Mouse (Mus musculus) left cerebral cortex, adult 8-10 months (tissue): ENCODE results near the gene Six1. TPM values are rescaled to one million over a fixed set of nuclear protein-coding genes. Genes with fewer than 3 reads are reported as not detected.
"Not testable (repeated sequence)": the region's sequence is repeated elsewhere in the genome, so short reads cannot be mapped to it uniquely, and the experiment has no call there.

Source experiments
- DNase-seq, 2 experiments: peaks; one replicate each; pipeline ENCODE4 v3.0.0; 2022; ENCODE audit warnings: low spot score in 2 of 2
- total RNA-seq, 4 experiments: library from RNA; stranded (reverse); gene quantifications; 2 replicates each; pipeline ENCODE4 v1.2.4; 2022

The Six1 gene
- total RNA-seq, 4 experiments from 2014 or later = 0.25 to 0.70 (median 0.65) TPM; not detected in 1

DNA sequence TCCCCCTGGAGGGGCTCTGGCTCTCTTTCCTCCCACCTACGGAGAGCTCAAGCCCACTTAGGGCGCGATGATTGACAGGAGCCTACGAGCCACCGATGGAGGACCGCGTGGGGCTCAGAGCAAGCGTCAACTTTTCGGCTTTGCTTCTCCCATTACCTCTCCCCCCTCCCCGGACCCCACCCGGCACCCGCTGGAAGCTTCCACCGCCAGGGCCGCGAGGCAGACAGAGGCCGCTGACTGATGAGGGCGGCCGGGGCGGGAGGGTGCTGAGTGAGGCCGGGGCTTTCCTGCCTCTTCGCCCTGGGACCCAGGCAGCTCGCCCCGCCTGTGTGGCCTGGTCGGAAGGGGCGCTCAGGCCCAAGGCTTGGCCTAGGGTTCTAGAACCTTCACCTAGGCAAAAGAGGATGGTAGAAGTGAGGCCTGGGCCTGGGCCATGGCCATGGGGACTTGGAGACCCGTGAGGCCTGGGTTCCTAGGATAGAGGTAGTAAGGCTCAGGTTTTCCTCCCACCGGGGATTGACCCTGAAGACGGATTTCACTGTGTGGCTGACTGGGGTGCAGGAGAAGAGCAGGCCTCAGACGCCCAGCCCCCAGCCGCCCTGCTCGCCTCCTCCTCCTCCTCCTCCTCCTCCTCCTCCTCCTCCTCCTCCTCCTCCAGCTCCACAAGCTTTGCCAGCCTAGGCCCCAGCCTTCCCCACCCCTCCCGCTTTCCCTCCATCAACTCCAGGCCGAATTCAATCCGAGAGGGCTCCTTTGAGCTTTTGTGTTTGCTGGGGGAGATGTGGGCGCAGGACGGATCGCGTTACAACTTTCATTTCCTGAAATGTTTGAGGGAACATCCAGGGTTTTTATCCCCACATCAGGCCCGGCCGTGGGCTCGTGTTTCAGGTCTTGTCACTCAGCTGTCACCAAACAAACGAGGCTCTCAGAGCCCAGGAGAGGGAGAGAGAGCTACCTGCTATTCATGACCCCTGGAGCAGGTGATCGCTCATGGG is 18.5 kb downstream of the Six1 start:
- DNase-seq = no peak

DNA sequence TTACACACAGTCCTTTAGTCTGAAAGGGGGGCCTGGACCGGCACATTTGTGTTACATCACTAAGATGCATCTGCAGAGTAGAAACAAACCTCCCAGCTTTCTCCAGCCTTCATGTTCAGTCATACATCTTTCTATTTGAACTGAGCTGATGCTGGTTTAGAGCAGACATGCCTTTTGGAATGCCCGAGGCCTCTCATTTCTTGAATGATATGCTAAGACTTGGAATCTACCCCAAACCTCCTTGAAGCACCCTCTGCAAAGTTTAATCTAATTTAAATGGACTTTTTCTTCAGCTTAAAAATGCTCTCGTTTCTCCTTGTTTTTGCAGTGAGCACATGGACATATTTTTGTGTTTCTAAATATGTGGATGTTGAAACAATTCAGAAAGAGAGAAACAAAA is 21.0 kb downstream of the Six1 start:
- DNase-seq = no peak

DNA sequence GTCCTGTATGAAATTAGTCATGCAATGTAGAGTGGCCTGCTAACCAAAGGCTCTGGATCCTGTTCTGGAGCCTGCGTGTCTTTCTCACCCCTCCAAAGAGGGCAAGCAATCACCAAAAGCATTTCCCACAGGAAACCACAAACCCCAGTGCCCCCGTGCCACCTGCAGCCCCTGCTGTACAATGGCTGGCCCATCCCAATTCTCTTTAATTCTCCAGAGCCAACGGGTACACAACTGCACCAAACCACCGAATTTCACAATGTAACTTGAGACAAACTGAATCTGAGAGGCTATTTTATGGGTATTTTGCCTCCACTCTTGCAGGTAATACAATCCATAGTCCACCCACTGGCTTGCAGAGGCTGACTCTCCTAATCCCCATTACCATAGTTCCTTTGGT is 22.4 kb downstream of the Six1 start:
- no peak for DNase-seq

DNA sequence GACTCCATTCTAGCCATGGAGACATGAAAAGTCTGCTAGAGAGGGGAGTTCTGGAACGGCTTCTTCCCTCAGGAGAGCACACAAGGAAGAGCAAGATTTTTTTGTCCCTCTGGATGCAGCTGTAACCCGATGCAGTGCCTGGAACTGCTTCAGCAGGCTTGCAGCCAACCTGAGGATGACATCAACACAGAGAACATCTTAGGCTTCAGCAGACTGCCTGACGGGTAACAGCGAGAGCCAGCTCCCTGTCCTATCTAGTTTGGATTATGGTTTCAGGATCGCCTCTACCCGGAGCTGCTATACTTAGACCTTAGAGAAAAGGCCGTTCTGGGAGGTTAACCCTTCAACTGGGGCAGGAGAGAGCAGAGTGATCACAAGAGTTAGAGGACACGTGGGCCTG is 28.2 kb downstream of the Six1 start:
- no peak for DNase-seq

DNA sequence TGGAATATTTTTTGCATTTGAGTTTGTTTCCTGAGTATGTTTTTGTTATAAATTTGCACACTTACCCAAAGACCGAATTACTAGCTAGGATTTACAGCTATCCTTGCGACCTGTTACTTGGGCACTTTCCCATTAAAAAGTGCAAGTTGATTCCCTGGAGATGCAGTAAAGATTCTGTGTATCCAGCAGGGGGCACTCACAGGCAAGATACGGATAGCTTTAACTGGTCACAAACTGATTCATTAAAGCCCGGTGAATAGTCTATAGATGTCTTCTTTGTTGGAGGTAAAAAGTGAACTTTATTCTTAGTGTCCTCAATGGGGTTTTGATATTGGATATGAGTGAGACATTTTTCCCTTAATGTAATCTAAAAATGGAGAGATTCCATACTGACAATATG is 32.7 kb downstream of the Six1 start:
- no peak for DNase-seq

DNA sequence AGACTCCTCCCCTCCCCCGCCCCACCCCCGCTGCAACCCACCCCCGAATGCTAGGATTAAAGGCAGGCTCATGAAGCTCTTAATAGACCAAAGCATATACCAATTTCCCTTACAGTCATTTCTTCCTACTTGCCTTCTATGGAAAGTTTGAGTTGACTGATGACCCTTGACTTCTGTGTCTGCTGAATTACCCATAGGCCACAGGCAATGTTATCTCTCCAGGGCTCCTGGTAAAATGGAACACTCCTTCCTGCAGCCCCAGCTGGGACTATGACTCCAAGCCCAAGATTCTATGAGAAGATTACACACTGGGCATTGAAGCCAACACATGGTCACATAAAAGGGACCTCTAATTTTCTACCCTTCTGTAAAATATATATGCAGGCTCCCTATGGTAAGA is 33.3 kb downstream of the Six1 start:
- no peak for DNase-seq

DNA sequence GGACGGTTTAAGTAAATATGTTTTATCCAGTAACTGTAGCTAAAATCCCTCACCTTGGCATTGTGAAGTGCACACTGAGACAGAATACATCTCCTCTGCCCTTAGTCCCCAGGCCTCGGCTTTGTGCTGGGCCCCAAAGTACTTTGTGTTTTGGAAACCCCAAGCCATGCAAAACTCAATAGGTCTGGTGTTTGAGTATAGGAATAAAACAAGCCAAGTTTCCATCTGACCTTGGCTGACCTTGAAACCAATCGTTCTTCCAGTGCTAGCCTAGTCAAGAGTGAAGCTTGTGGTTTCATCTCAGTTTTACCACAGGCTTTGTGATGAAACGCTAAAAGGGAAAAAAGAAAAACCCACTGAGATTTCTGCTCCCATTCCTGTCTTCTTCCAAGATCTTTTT is 34.8 kb downstream of the Six1 start:
- no peak for DNase-seq

DNA sequence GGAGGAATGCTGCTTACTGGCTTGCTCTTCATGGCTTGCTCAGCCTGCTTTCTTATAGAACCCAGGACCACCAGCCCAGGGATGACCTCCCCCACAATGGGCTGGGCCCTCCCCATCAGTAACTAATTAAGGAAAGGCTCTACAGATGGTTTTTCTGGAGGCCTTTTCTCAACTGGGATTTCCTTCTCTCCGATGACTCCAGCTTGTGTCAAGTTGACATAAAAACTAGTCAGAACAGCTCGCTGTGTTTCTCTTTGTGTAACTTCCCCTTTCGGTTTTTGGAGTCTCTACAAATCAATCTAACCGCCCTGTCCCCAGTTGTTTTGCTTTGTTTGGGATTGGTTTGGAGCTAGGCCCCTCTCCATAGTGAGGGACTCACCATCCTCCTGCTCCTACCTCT is 37.5 kb downstream of the Six1 start:
- DNase-seq = no peak

DNA sequence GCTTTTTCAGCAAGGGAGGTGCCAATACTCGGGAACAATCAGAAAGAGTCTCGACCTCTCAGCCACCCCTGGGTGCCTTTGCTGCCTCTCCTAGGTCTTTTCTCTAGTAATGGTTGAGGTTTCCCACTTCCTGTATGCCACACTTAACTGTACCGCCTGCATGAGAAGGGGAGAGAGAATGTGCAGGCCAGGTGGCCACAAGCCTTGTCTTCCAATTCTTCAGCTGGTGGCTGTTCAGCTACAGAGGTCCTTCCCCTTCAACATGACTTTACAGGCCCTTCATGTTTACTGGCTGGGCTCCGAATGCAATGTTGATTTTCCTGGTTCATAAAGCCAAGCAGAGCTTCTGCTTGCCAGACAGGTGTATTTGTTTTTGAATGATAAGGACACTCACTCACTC is 39.4 kb downstream of the Six1 start:
- no peak for DNase-seq

DNA sequence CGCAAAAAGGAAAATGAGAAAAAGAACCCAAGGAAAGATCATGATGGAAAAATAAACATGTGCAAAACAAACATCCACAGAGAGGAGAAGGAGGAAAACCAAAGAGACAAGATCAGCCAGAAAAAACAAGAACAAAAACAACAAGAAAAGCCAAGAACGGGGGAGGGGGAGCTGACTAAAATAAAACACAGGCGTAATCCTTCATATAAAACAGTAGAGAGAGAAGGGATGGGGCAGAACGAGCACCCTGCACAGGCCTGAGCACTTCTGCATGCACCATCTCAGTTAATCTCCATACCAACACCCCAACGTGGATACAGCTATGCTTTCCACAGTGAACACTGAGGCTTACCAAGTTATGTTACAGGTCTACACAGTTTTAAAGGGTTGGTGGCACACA is 40.9 kb downstream of the Six1 start:
- no peak for DNase-seq

DNA sequence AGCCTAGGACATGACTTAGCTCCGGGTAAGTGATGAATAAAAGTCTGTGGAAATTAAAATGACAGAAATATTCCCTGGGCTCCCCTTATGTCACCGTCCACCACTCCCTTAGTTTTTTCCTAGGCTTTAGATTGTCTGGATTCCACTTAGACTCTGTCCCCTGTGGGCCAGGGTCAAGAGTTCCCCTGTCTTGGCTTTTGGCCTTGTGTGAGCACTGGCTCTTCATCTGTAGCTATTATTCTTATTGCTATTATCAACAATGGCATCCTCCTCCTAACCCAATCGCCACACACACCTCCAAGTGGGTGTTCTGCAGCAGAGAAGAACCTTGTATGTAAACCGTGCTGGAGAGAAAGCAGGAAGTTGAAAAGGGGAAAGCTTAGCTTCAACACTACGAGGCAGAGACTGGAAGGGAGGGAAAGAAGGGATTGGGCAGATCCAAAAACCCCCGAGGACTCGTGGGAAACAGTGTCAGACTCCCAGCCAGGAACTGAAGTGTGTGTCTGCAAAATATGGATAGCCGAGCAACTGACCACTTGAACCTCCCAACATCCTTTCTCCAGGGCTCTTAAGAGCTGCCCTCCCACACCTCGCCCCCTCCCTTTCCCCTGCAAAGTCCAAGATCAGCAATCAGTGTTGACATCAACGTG is 41.4 kb downstream of the Six1 start:
- no peak for DNase-seq

DNA sequence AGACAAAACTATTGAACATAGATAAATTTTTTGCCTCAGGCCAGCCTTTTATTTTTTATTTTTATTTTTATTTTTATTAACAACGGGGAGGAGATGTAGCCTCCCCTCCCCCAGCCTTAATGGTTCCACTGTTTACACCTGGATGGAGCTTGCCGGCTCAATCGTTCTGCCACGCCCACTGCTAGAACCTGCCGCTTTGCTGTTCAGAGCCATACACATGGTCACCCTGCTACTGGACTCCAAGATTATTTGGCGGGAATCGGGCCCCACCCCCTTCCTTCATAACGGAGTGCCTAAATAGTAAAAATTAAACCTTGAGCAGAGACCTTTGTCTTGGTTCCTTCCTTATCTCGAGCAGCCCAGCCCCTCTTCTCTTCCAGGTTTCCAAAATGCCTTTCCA is 50.8 kb downstream of the Six1 start:
- not testable (repeated sequence) for DNase-seq

DNA sequence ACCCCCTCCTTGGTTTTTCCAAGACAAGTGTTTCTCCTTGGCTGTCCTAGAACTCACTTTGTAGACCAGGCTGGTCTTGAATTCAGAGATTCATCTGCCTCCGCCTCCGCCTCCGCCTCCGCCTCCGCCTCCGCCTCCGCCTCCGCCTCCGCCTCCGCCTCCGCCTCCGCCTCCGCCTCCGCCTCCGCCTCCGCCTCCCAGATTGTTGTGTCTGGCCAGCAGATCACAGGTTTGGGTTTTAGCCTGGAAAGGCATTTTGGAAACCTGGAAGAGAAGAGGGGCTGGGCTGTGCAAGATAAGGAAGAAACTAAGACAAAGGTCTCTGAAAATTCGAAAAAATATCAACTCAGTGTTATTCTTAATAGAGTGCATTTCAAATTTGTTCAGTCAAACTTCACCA is 51.4 kb downstream of the Six1 start:
- not testable (repeated sequence) for DNase-seq

DNA sequence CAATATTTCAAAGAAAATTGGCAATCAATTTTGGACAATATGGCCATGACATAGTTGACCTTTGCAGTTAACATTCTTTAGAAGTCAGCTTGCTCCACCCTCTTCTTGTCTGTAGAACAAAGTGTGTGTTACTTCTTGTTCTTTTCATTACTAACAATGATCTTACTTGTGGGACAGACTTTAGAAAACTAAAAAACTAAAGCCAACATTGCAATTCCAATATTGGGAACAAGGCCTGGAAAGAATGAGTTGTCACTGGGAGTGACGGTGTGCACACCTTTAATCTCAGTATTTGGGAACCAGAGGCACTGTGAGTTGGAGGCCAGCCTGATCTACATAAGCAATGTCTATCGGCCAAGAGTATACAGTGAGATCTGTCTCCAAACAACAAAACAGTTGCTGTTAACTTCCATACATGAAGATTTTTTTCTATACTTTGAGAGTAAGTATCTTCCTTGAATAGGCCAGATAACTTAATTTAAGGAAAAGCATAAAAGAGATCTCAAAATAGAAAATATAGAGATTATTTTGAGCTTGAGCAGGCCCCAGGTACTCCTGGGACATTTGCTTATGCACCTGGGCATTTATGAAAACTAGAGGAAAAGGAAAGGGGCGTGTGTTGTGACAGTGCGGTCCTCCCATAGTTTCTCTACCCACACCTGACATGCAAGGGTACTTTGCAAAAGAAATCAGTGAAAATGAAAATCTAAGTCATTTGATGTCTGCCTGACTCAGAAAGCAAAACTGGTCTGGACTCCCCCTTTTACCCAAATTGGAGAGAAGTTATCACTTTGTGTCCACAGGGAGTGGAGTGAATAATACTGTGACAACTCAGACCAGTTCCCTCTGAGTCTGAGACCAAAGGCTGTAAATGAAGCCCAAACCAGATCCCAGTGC is 55.3 kb downstream of the Six1 start:
- no peak for DNase-seq

DNA sequence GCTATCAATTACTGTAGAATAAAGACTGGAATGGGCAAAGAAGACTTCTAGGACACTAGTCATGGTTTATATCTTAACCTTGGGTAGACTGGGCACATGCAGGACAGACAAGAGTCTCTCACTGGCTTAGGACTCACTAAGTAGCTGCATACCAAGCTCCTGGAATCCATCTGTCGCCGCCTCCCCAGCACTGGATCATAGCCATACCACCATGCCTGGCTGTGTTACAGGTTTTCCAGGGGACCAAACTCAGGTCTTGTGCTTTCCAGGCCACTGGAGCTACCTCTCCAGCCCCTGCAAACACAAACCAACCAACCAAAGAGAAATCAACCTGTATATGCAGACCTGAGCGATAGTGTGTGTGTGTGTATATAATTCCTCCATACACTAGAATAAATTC is 57.0 kb downstream of the Six1 start:
- no peak for DNase-seq

Other genes with a start within 250 kb of the Six1 start
- not detected for gene Six6, start 114.0 kb downstream of the Six1 start, total RNA-seq
- gene 4930447C04Rik, start 113.1 kb downstream of the Six1 start, total RNA-seq = 10 to 100 TPM in 2 of 4 experiments, 1 to 10 TPM in 2; 8.8 to 11.3 (median 9.8) TPM
- 1 to 10 TPM; 2.1 to 2.4 (median 2.2) TPM for gene Six4, start 59.6 kb upstream of the Six1 start, total RNA-seq
- gene Mnat1, start 69.8 kb upstream of the Six1 start, total RNA-seq = 10 to 100 TPM; 22.6 to 26.4 (median 23.5) TPM
- gene Trmt5, start 232.8 kb upstream of the Six1 start, total RNA-seq = 10 to 100 TPM; 11.2 to 16.5 (median 13.6) TPM
- 10 to 100 TPM; 15.8 to 17.1 (median 16.6) TPM for gene Slc38a6, start 232.9 kb upstream of the Six1 start, total RNA-seq